Mouse (Mus musculus): Measurements from ENCODE around the gene Mcf2l.

DNA sequence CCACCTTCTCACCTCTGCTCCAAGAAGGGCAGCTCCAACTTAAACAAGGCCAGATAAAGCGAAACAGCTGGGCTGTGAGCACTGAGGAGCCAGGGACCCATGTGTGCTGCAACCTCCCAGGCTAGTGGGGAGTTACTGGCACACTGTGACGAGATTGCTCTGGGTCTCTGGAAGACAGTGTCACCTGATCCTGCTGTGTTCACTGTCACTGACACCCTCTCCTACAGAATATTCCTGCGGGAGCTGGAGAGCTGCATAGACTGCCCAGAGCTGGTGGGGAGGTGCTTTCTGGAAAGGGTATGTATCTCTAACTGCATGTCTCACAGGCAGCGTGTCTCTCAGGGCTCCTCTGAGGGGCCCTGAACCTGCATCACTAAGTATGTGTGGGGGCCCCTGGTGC lies 133.9 kb downstream of the Mcf2l start:
- TF ChIP-seq CTCF (IDR thresholded peaks at IDR 0.05; ENCODE audit: low read depth, low read length) (no peak), GATA1 (IDR thresholded peaks at IDR 0.05; ENCODE audit: borderline replicate concordance, low read length) (no peak), POLR2AphosphoS5 (IDR thresholded peaks at IDR 0.05; ENCODE audit: insufficient replicate concordance, low read depth, low read length) (no peak), TAL1 (conservative IDR thresholded peaks at IDR 0.05; ENCODE audit: low read depth, low read length) (no peak), GATA2 (IDR thresholded peaks at IDR 0.05; ENCODE audit: borderline replicate concordance, low read depth, low read length) (no peak)

Data from G1E (cell line).